In genomic region chr11:66914249-66914648, GRCm38 (mm10) we compare ENCODE assay signal across 8 mouse cellular contexts. TPM values are rescaled to one million over a fixed set of nuclear protein-coding genes. Genes with fewer than 3 reads are reported as not detected.
DNase-seq lines count a peak whose midpoint lies in the region; ATAC-seq and TF ChIP-seq lines count a peak whose summit lies in the region.

No protein-coding gene starts in this region.

- H3ac ChIP-seq in C2C12 (ENCODE audit: control insufficient read depth, insufficient read length, low read depth): no peak overlapping the region

- ATAC-seq in forebrain, embryonic 12.5 days (ENCODE audit: low FRiP score): 0 out of 2 replicates have a peak, but pooled peaks have one; percentile 17
- ATAC-seq in forebrain, embryonic 15.5 days (replicated peaks): no peak
- ATAC-seq in kidney, embryonic 14.5 days (ENCODE audit: low FRiP score, low TSS enrichment): 0 out of 2 replicates have a peak, but pooled peaks have one; percentile 52

- no peaks in the 10 kb centered on the region for H3K79me3 ChIP-seq in C2C12 (ENCODE audit: low read depth)

- no peaks in the 10 kb centered on the region for H3K4me1 ChIP-seq in forebrain, embryonic 12.5 days
- H3K4me1 ChIP-seq in forebrain, embryonic 15.5 days: no peaks in the 10 kb centered on the region
- no peaks in the 10 kb centered on the region for H3K4me1 ChIP-seq in kidney, embryonic 14.5 days (ENCODE audit: control insufficient read depth, insufficient read depth, low read length)
- peaks cover 18% of the 10 kb centered on the region for H3K4me1 ChIP-seq in small intestine, adult 2 months (ENCODE audit: control insufficient read depth, insufficient read depth, insufficient read length, low read length)

- no peaks in the 10 kb centered on the region for H3K79me2 ChIP-seq in C2C12 (ENCODE audit: control insufficient read depth, insufficient read depth)

- no peaks in the 10 kb centered on the region for H3K36me3 ChIP-seq in forebrain, embryonic 12.5 days (replicated peaks)
- no peaks in the 10 kb centered on the region for H3K36me3 ChIP-seq in forebrain, embryonic 15.5 days
- no peaks in the 10 kb centered on the region for H3K36me3 ChIP-seq in C2C12 (ENCODE audit: control insufficient read depth, insufficient read depth)
- no peaks in the 10 kb centered on the region for H3K36me3 ChIP-seq in kidney, embryonic 14.5 days (ENCODE audit: control insufficient read depth, insufficient read depth, low read length)
- H3K36me3 ChIP-seq in small intestine, adult 2 months (ENCODE audit: control insufficient read depth, insufficient read depth, low read length): no peaks in the 10 kb centered on the region

- H3K9me3 ChIP-seq in forebrain, embryonic 12.5 days: no peaks in the 10 kb centered on the region
- H3K9me3 ChIP-seq in forebrain, embryonic 15.5 days: no peaks in the 10 kb centered on the region
- H3K9me3 ChIP-seq in kidney, embryonic 14.5 days (ENCODE audit: control insufficient read depth, low read length): no peaks in the 10 kb centered on the region

- no peak overlapping the region for H3K4me3 ChIP-seq in forebrain, embryonic 12.5 days (replicated peaks)
- H3K4me3 ChIP-seq in forebrain, embryonic 15.5 days: no peak overlapping the region
- H3K4me3 ChIP-seq in C2C12 (ENCODE audit: insufficient read depth, poor library complexity, severe bottlenecking): no peak overlapping the region
- no peak overlapping the region for H3K4me3 ChIP-seq in kidney, embryonic 14.5 days (ENCODE audit: low read length)
- H3K4me3 ChIP-seq in small intestine, adult 2 months (ENCODE audit: low read depth, low read length): no peak overlapping the region

- peak; percentile 15 for TF ChIP-seq CTCF in C2C12 (IDR thresholded peaks at IDR 0.05; ENCODE audit: control insufficient read depth, insufficient read depth, insufficient read length)
- TF ChIP-seq CTCF in small intestine, adult 2 months (IDR thresholded peaks at IDR 0.05; ENCODE audit: extremely low read depth, insufficient read length, insufficient replicate concordance, low read depth, low read length): peak; percentile 62; the same call in 1 of the 2 replicates

- DNase-seq in c-Kit-positive CD71-negative TER-119-negative erythroid progenitor cells, embryonic 14.5 days (ENCODE audit: low read depth): peak; percentile 19
- peak; percentile 9 to 12 for DNase-seq in frontal cortex, postnatal 25 days (ENCODE audit: low spot score in 2 of 2)
- DNase-seq in lung, adult 18-20 months: peak; percentile 26 to 49

- WGBS in forebrain, embryonic 12.5 days: 27% methylated on average over 3 of the region's 3 CpGs
- WGBS in forebrain, embryonic 15.5 days: 15% methylated on average over 3 of the region's 3 CpGs
- 22% methylated on average over 3 of the region's 3 CpGs for WGBS in kidney, embryonic 14.5 days
- WGBS in small intestine, adult 2 months: 7% methylated on average over 3 of the region's 3 CpGs

- 0 out of 2 replicates have a peak, but pooled peaks cover 9% of the 10 kb centered on the region for H3K27me3 ChIP-seq in forebrain, embryonic 12.5 days
- H3K27me3 ChIP-seq in forebrain, embryonic 15.5 days: no peaks in the 10 kb centered on the region
- no peaks in the 10 kb centered on the region for H3K27me3 ChIP-seq in C2C12 (ENCODE audit: control insufficient read depth, insufficient read depth, insufficient read length)
- H3K27me3 ChIP-seq in kidney, embryonic 14.5 days (ENCODE audit: control insufficient read depth, insufficient read depth, low read length): no peaks in the 10 kb centered on the region
- no peaks in the 10 kb centered on the region for H3K27me3 ChIP-seq in small intestine, adult 2 months (ENCODE audit: control insufficient read depth, insufficient read depth, low read length)

- no peak for TF ChIP-seq POLR2A in small intestine, adult 2 months (IDR thresholded peaks at IDR 0.05; ENCODE audit: low read depth, low read length)

- H3K9ac ChIP-seq in forebrain, embryonic 12.5 days: no peak overlapping the region
- no peak overlapping the region for H3K9ac ChIP-seq in forebrain, embryonic 15.5 days (replicated peaks)
- H3K9ac ChIP-seq in kidney, embryonic 14.5 days (ENCODE audit: low read depth, low read length): no peak overlapping the region

- no peak overlapping the region for H3K27ac ChIP-seq in forebrain, embryonic 12.5 days
- H3K27ac ChIP-seq in forebrain, embryonic 15.5 days (replicated peaks): no peak overlapping the region
- H3K27ac ChIP-seq in kidney, embryonic 14.5 days (ENCODE audit: low read depth, low read length): no peak overlapping the region
- peak overlapping the region; percentile 6 for H3K27ac ChIP-seq in small intestine, adult 2 months (ENCODE audit: insufficient read depth, low read depth, low read length)

- H3K4me2 ChIP-seq in forebrain, embryonic 12.5 days: no peak overlapping the region
- H3K4me2 ChIP-seq in forebrain, embryonic 15.5 days (replicated peaks): no peak overlapping the region
- H3K4me2 ChIP-seq in kidney, embryonic 14.5 days (replicated peaks; ENCODE audit: low read depth, low read length): no peak overlapping the region

TF ChIP-seq in C2C12, 6 proteins besides CTCF, POLR2A, EP300 and RAD21:
- TF ChIP-seq USF1 (IDR thresholded peaks at IDR 0.05; ENCODE audit: low read depth): no peak

RNA-seq across cellular contexts. Expression of gene Pirt, which starts 2.5 kb away (rescaled TPM):
- polyA plus RNA-seq in forebrain, embryonic 12.5 days (2016; fragmentation: Nextera tagmentation; extraction: Ambion mirVana): 0.29 and 0.32 TPM in 2 replicates
- 0.11 TPM in 1 of 2 replicates, not detected in the other for polyA plus RNA-seq in forebrain, embryonic 15.5 days (2015; fragmentation: Nextera tagmentation; extraction: Ambion mirVana)
- polyA plus RNA-seq in C2C12 (2012; fragmentation: generic; extraction: Trizol): not detected
- polyA plus RNA-seq in kidney, embryonic 14.5 days (2014; fragmentation: Nextera tagmentation; extraction: Ambion mirVana): 0.22 and 0.23 TPM in 2 replicates
- 0.98 TPM in 2 replicates for polyA plus RNA-seq in small intestine, adult 2 months (2012; rRNA removed)

RNA-seq across cellular contexts. Expression of gene Tmem238l, which starts 42.2 kb away (rescaled TPM):
- not detected in 2 replicates for polyA plus RNA-seq in forebrain, embryonic 12.5 days (2016; fragmentation: Nextera tagmentation; extraction: Ambion mirVana)
- polyA plus RNA-seq in forebrain, embryonic 15.5 days (2015; fragmentation: Nextera tagmentation; extraction: Ambion mirVana): not detected in 2 replicates
- not detected for polyA plus RNA-seq in C2C12 (2012; fragmentation: generic; extraction: Trizol)
- polyA plus RNA-seq in kidney, embryonic 14.5 days (2014; fragmentation: Nextera tagmentation; extraction: Ambion mirVana): not detected in 2 replicates
- 69.2 and 269 TPM in 2 replicates for polyA plus RNA-seq in small intestine, adult 2 months (2012; rRNA removed)

Comparison
In these comparisons a context has a peak if more than half of its experiments do, and no peak if none do; other contexts are left out.
1. RNA of gene Tmem238l, which starts 42.2 kb away (polyA plus RNA-seq): 69.2 to 269 TPM in small intestine, adult 2 months; not detected in forebrain, embryonic 12.5 days, not detected in forebrain, embryonic 15.5 days, not detected in C2C12 (single experiment) and not detected in kidney, embryonic 14.5 days; every median in the first group is over 10 times any median in the second.
2. Peak in every context shown above with its lines, with median percentiles within 50 percentile points of each other: DNase-seq.